Mouse (Mus musculus) lung, postnatal 0 days (tissue): ENCODE results near the gene Phykpl.

Source experiments
- CTCF ChIP-seq: IDR thresholded peaks from 2 replicates; pipeline ENCODE4 v1.5.1; 2016; ENCODE audit warnings: antibody characterized with exemption, mild to moderate bottlenecking
- EP300 ChIP-seq: IDR thresholded peaks from 2 replicates; pipeline ENCODE4 v1.6.1; 2016; ENCODE audit warnings: antibody characterized with exemption, mild to moderate bottlenecking, control low read depth

GRCm38 (mm10) chr11:51622971-51623491 lies 38.5 kb downstream of the Phykpl start:
- TF ChIP-seq CTCF: no peak
- no peak for TF ChIP-seq EP300
